ENCODE assay signal across 12 mouse cellular contexts in genomic region chr19:9922228-9922627, GRCm38 (mm10). TPM values are rescaled to one million over a fixed set of nuclear protein-coding genes. Genes with fewer than 3 reads are reported as not detected.
DNase-seq lines count a peak whose midpoint lies in the region; ATAC-seq and TF ChIP-seq lines count a peak whose summit lies in the region.
"Had no signal": no experiment of that assay in that cellular context is flagged by ENCODE, and none has a peak within 500 bp of the region (broad histone marks: within the 10 kb centered on the region; RNA-seq: fewer than 3 reads in every experiment).

No protein-coding gene starts in this region.

- H3K9me3 ChIP-seq in limb, embryonic 14.5 days (ENCODE audit: control insufficient read depth, low read length): no peaks in the 10 kb centered on the region
- no peaks in the 10 kb centered on the region for H3K9me3 ChIP-seq in limb, embryonic 10.5 days (replicated peaks)
- H3K9me3 ChIP-seq in embryonic facial prominence, embryonic 14.5 days (ENCODE audit: control insufficient read depth, low read length): no peaks in the 10 kb centered on the region
- no peaks in the 10 kb centered on the region for H3K9me3 ChIP-seq in neural tube, embryonic 15.5 days (replicated peaks)
- H3K9me3 ChIP-seq: heart, embryonic 13.5 days; limb, embryonic 15.5 days; neural tube, embryonic 12.5 days had no signal

- H3K27me3 ChIP-seq in limb, embryonic 14.5 days (ENCODE audit: control insufficient read depth, insufficient read depth, low read length): no peaks in the 10 kb centered on the region
- H3K27me3 ChIP-seq in limb, embryonic 10.5 days (ENCODE audit: low read depth, poor library complexity, severe bottlenecking): no peaks in the 10 kb centered on the region
- H3K27me3 ChIP-seq in embryonic facial prominence, embryonic 14.5 days (replicated peaks; ENCODE audit: control insufficient read depth, insufficient read depth, low read length): no peaks in the 10 kb centered on the region
- H3K27me3 ChIP-seq in neural tube, embryonic 15.5 days (replicated peaks): no peaks in the 10 kb centered on the region
- H3K27me3 ChIP-seq in thymus, adult 2 months (ENCODE audit: control insufficient read depth, insufficient read depth, low read length): no peaks in the 10 kb centered on the region
- H3K27me3 ChIP-seq: limb, embryonic 15.5 days; neural tube, embryonic 12.5 days had no signal

- no peak for TF ChIP-seq CTCF in thymus, adult 2 months (IDR thresholded peaks at IDR 0.05; ENCODE audit: borderline replicate concordance, control insufficient read depth, extremely low read depth, insufficient read depth, low read length, poor library complexity)

- H3K27ac ChIP-seq in limb, embryonic 14.5 days (replicated peaks; ENCODE audit: low read depth, low read length): no peak overlapping the region
- H3K27ac ChIP-seq in limb, embryonic 10.5 days: no peak overlapping the region
- H3K27ac ChIP-seq in embryonic facial prominence, embryonic 14.5 days (replicated peaks; ENCODE audit: low read depth, low read length): no peak overlapping the region
- no peak overlapping the region; the same call in 1 of the 2 replicates for H3K27ac ChIP-seq in neural tube, embryonic 15.5 days (replicated peaks)
- no peak overlapping the region for H3K27ac ChIP-seq in thymus, adult 2 months (ENCODE audit: control insufficient read depth, insufficient read depth, low read length)
- H3K27ac ChIP-seq: heart, embryonic 13.5 days; limb, embryonic 15.5 days; neural tube, embryonic 12.5 days had no signal

- peak; percentile 42 for DNase-seq in limb, embryonic 14.5 days (ENCODE audit: low spot score)
- DNase-seq in limb, embryonic 10.5 days (ENCODE audit: low spot score): no peak
- peak; percentile 55 for DNase-seq in embryonic facial prominence, embryonic 14.5 days (ENCODE audit: low spot score)
- peak; percentile 78 to 83 for DNase-seq in layer of hippocampus, adult 8-10 months (ENCODE audit: low spot score in 2 of 2)
- DNase-seq in thymus, adult 2 months: no peak
- no peak for DNase-seq in natural killer cell, adult 2 months (ENCODE audit: low spot score in 2 of 2)
- no peak for DNase-seq in spleen, postnatal 36 days (ENCODE audit: low spot score in 2 of 2)
- DNase-seq: cerebellum, adult 11 months had no signal

- no peaks in the 10 kb centered on the region; the same call in 1 of the 2 replicates for H3K4me1 ChIP-seq in limb, embryonic 14.5 days (ENCODE audit: control insufficient read depth, insufficient read depth, low read length)
- peaks cover 37% of the 10 kb centered on the region for H3K4me1 ChIP-seq in limb, embryonic 10.5 days
- peaks cover 8% of the 10 kb centered on the region for H3K4me1 ChIP-seq in embryonic facial prominence, embryonic 14.5 days (ENCODE audit: control insufficient read depth, insufficient read depth, low read length)
- peaks cover 14% of the 10 kb centered on the region for H3K4me1 ChIP-seq in neural tube, embryonic 15.5 days
- no peaks in the 10 kb centered on the region for H3K4me1 ChIP-seq in thymus, adult 2 months (replicated peaks; ENCODE audit: control insufficient read depth, insufficient read depth, low read length)
- H3K4me1 ChIP-seq: neural tube, embryonic 12.5 days had no signal

- WGBS in limb, embryonic 14.5 days: 25% methylated on average over 2 of the region's 2 CpGs
- WGBS in limb, embryonic 10.5 days: 27% methylated on average over 2 of the region's 2 CpGs
- 25% methylated on average over 2 of the region's 2 CpGs for WGBS in embryonic facial prominence, embryonic 14.5 days
- WGBS in neural tube, embryonic 15.5 days: 24% methylated on average over 2 of the region's 2 CpGs
- 83% methylated on average over 2 of the region's 2 CpGs for WGBS in thymus, adult 2 months

- H3K4me2 ChIP-seq in limb, embryonic 14.5 days (replicated peaks; ENCODE audit: low read depth, low read length, severe bottlenecking): no peak overlapping the region
- no peak overlapping the region for H3K4me2 ChIP-seq in embryonic facial prominence, embryonic 14.5 days (ENCODE audit: low read depth, low read length)
- H3K4me2 ChIP-seq in neural tube, embryonic 15.5 days: no peak overlapping the region
- H3K4me2 ChIP-seq: heart, embryonic 13.5 days; limb, embryonic 15.5 days; neural tube, embryonic 12.5 days had no signal

- no peak for TF ChIP-seq POLR2A in limb, embryonic 14.5 days (IDR thresholded peaks at IDR 0.05; ENCODE audit: borderline replicate concordance, extremely low read depth, insufficient read depth, insufficient read length)
- TF ChIP-seq POLR2A in thymus, adult 2 months (IDR thresholded peaks at IDR 0.05; ENCODE audit: control insufficient read depth, extremely low read depth, insufficient read depth, low read length, poor library complexity): no peak

- H3K36me3 ChIP-seq in limb, embryonic 14.5 days (ENCODE audit: control insufficient read depth, insufficient read depth, low read length): no peaks in the 10 kb centered on the region
- H3K36me3 ChIP-seq in limb, embryonic 10.5 days: no peaks in the 10 kb centered on the region
- H3K36me3 ChIP-seq in embryonic facial prominence, embryonic 14.5 days (ENCODE audit: control insufficient read depth, insufficient read depth, low read length): no peaks in the 10 kb centered on the region
- no peaks in the 10 kb centered on the region for H3K36me3 ChIP-seq in neural tube, embryonic 15.5 days
- H3K36me3 ChIP-seq in thymus, adult 2 months (ENCODE audit: control insufficient read depth, insufficient read depth, low read length): no peaks in the 10 kb centered on the region
- H3K36me3 ChIP-seq: heart, embryonic 13.5 days; limb, embryonic 15.5 days; neural tube, embryonic 12.5 days had no signal

- no peak overlapping the region for H3K9ac ChIP-seq in limb, embryonic 14.5 days (ENCODE audit: low read depth, low read length, severe bottlenecking)
- H3K9ac ChIP-seq in embryonic facial prominence, embryonic 14.5 days (ENCODE audit: low read depth, low read length): no peak overlapping the region
- no peak overlapping the region for H3K9ac ChIP-seq in neural tube, embryonic 15.5 days (replicated peaks)
- H3K9ac ChIP-seq: heart, embryonic 13.5 days; limb, embryonic 15.5 days; neural tube, embryonic 12.5 days had no signal

- H3K4me3 ChIP-seq in limb, embryonic 14.5 days (replicated peaks; ENCODE audit: low read length): no peak overlapping the region
- H3K4me3 ChIP-seq in limb, embryonic 10.5 days: no peak overlapping the region
- no peak overlapping the region for H3K4me3 ChIP-seq in embryonic facial prominence, embryonic 14.5 days (ENCODE audit: low read depth, low read length)
- no peak overlapping the region for H3K4me3 ChIP-seq in neural tube, embryonic 15.5 days (replicated peaks)
- H3K4me3 ChIP-seq in thymus, adult 2 months (ENCODE audit: control insufficient read depth, insufficient read depth, low read length): no peak overlapping the region
- H3K4me3 ChIP-seq: heart, embryonic 13.5 days; limb, embryonic 15.5 days; neural tube, embryonic 12.5 days had no signal

- no peak for ATAC-seq in limb, embryonic 14.5 days (ENCODE audit: low FRiP score, low read depth)
- ATAC-seq in embryonic facial prominence, embryonic 14.5 days (ENCODE audit: low read depth): no peak
- ATAC-seq in neural tube, embryonic 15.5 days (ENCODE audit: low FRiP score): peak; percentile 72

RNA-seq across cellular contexts. Expression of gene Incenp, which starts 22.9 kb away (rescaled TPM):
- 52.7 and 60.2 TPM in 2 replicates for polyA plus RNA-seq in limb, embryonic 14.5 days (2012; rRNA removed)
- 69.1 and 82.9 TPM in 2 replicates for polyA plus RNA-seq in limb, embryonic 14.5 days (2014; fragmentation: Nextera tagmentation; extraction: Ambion mirVana)
- 167 and 183 TPM in 2 replicates for polyA plus RNA-seq in limb, embryonic 10.5 days (2016; fragmentation: Nextera tagmentation; extraction: Ambion mirVana)
- polyA plus RNA-seq in embryonic facial prominence, embryonic 14.5 days (2014; fragmentation: Nextera tagmentation; extraction: Ambion mirVana): 65.5 and 72.3 TPM in 2 replicates
- total RNA-seq in layer of hippocampus, adult 8-10 months (2022): 10 to 100 TPM; 14.0 to 20.4 (median 17.7) TPM
- 21.8 and 45.8 TPM in 2 replicates for polyA plus RNA-seq in neural tube, embryonic 15.5 days (2015; fragmentation: Nextera tagmentation; extraction: Ambion mirVana)
- polyA plus RNA-seq in thymus, adult 2 months (2012; rRNA removed): 88.0 and 109 TPM in 2 replicates

RNA-seq across cellular contexts. Expression of gene Fth1, which starts 58.2 kb away (rescaled TPM):
- polyA plus RNA-seq in limb, embryonic 14.5 days (2012; rRNA removed): 663 and 670 TPM in 2 replicates
- polyA plus RNA-seq in limb, embryonic 14.5 days (2014; fragmentation: Nextera tagmentation; extraction: Ambion mirVana): 1,538 and 1,580 TPM in 2 replicates
- 1,175 and 1,229 TPM in 2 replicates for polyA plus RNA-seq in limb, embryonic 10.5 days (2016; fragmentation: Nextera tagmentation; extraction: Ambion mirVana)
- 1,690 and 1,712 TPM in 2 replicates for polyA plus RNA-seq in embryonic facial prominence, embryonic 14.5 days (2014; fragmentation: Nextera tagmentation; extraction: Ambion mirVana)
- total RNA-seq in layer of hippocampus, adult 8-10 months (2022): 1,000 to 10,000 TPM; 3,051 to 4,196 (median 3,526) TPM
- 1,798 and 1,858 TPM in 2 replicates for polyA plus RNA-seq in neural tube, embryonic 15.5 days (2015; fragmentation: Nextera tagmentation; extraction: Ambion mirVana)
- 2,238 and 2,885 TPM in 2 replicates for polyA plus RNA-seq in thymus, adult 2 months (2012; rRNA removed)

Comparison
In these comparisons a context has a peak if more than half of its experiments do, and no peak if none do; other contexts are left out.
1. DNase-seq: peak in limb, embryonic 14.5 days (single experiment), embryonic facial prominence, embryonic 14.5 days (single experiment) and layer of hippocampus, adult 8-10 months (2 of 2); none in limb, embryonic 10.5 days (single experiment), thymus, adult 2 months (single experiment), natural killer cell, adult 2 months (0 of 2) and spleen, postnatal 36 days (0 of 2).